Mouse (Mus musculus) cortical plate, adult 2 months (tissue): Measurements from ENCODE around the gene Gnb1.

ENCODE experiments used
- CTCF ChIP-seq: fragments of 200-500 bp; IDR thresholded peaks from 2 replicates; pipeline ENCODE4 v1.5.1; 2011; ENCODE audit warnings: mild to moderate bottlenecking, control low read depth, low read length; ENCODE audit not compliant: insufficient read depth; ENCODE audit errors: extremely low read depth
- POLR2A ChIP-seq: fragments of 200-500 bp; IDR thresholded peaks from 2 replicates; pipeline ENCODE4 v1.6.1; 2011; ENCODE audit warnings: mild to moderate bottlenecking, low read length, control low read depth; ENCODE audit not compliant: insufficient read depth; ENCODE audit errors: extremely low read depth

GRCm38 (mm10) chr4:155601997-155602456 is 110.9 kb downstream of the Gnb1 start:
- no peak for TF ChIP-seq CTCF
- no peak for TF ChIP-seq POLR2A
